Comparison of ENCODE assay signal across 1 mouse cellular context in the genomic region with DNA sequence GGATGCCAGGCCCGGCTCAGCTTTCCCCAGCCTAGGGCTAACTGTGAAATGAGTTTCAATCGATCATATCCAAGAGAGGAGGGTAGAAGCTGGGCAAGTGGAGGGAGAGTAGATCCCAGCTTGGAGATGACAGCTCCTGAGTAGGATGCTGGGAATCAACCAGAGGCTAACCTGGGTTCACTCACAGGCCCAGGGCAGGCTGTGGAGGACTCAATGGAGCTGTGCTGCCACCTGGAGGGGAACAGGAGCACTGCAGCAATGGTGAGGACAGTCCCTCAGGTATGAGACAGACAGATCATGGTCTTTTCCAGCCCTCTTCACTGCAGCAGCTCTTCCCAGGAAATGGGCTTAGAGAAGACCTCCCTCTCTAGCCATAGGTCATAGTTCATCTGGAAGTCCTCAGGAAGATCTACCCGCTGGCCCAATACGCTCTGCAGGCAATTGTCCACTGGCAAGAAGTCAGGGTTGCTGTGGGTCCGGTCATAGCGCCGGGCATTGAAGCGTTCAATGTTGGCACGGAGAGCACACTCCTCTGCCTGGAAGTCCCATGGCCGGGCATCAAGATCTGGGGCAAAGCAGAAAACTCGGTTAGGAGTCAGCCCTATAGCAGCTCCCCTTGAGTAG.
A peak's percentile ranks its signal among the peaks of the same experiment; 100 is the strongest.
TF ChIP-seq lines count a peak whose summit lies in the region.

No protein-coding gene starts in this region.

TF ChIP-seq in CH12.LX, 34 proteins besides CTCF, POLR2A, EP300 and RAD21:
- TF ChIP-seq TBP (conservative IDR thresholded peaks at IDR 0.05; ENCODE audit: low read depth, low read length) (no peak), MEF2A (IDR thresholded peaks at IDR 0.05; ENCODE audit: borderline replicate concordance, low read depth, low read length) (0 out of 2 replicates have a peak, but pooled peaks have one; percentile 40), GABPA (IDR thresholded peaks at IDR 0.05; ENCODE audit: insufficient replicate concordance, low read depth, low read length) (no peak), ZC3H11A (IDR thresholded peaks at IDR 0.05; ENCODE audit: low read depth, low read length) (peak; percentile 78), ZNF384 (IDR thresholded peaks at IDR 0.05; ENCODE audit: low read depth, low read length) (no peak), USF2 (conservative IDR thresholded peaks at IDR 0.05; ENCODE audit: low read depth, low read length) (no peak), JUND (conservative IDR thresholded peaks at IDR 0.05; ENCODE audit: low read depth, low read length) (no peak), SMC3 (IDR thresholded peaks at IDR 0.05; ENCODE audit: low read depth, low read length) (peak; percentile 96), ELF1 (IDR thresholded peaks at IDR 0.05; ENCODE audit: low read depth, low read length) (no peak), BHLHE40 (IDR thresholded peaks at IDR 0.05; ENCODE audit: low read depth, low read length) (no peak)
